Mouse (Mus musculus): ENCODE measurements at regions not wholly inside any gene's neighbourhood (a gene's known extent, or its start where the extent isn't known, plus 50 kb on each side); places are given as distances from the start of the nearest gene placed in this dataset.

GRCm38 (mm10) chr12:39952854-39953253 lies 85.0 kb downstream of the Arl4a start:
- DNase-seq (ENCODE audit: low spot score) = no peak

DNA sequence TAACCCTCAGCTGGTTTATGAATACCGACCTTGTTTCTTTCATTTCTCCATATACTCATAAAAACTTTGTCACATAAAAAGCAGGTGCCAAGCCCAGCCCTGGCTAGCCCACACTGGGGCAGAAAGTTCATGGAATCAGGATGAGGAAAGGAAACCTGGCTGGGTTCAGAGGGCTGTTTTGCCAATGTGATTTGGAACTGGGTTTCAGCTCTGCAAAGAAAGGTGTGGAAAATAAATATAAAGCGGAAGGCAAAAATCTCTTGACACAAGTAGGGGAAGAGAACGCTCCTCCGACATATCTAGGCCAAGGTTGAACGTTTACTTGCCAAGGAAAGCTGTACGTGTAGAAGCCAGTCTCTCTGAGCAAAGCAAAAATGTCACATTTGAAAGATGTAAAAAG lies 85.9 kb downstream of the Arl4a start:
- no peak for DNase-seq (ENCODE audit: low spot score)

DNA sequence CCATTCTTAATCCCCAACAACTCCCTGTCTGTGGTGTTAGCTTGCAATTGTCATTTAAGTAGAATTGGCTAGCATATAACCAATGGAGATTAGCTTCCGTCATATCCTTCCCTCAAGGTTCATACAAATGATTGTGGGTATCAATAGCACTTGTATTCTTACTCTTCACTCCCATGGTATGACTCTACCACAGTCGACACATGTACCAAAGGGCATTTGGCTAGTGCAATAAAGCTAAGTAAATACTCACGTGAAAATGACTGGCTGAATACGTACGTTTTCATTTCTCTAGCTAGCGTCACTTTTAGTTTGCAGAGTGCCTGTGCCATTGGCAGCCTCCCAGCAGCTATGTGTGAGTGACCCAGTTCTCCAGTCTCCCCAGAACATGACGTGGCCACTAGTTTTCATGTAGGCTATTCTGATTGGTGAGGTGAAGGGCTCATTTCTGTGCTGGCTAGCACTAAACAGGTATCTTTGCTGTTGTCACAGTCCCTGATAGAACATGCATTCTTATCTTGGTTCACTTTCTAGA lies 87.5 kb downstream of the Arl4a start:
- DNase-seq (ENCODE audit: low spot score) = no peak

- DNase-seq (ENCODE audit: low spot score) = no peak
These were observed 94.9 kb downstream of the Arl4a start for GRCm38 (mm10) chr12:39942910-39943309.

DNA sequence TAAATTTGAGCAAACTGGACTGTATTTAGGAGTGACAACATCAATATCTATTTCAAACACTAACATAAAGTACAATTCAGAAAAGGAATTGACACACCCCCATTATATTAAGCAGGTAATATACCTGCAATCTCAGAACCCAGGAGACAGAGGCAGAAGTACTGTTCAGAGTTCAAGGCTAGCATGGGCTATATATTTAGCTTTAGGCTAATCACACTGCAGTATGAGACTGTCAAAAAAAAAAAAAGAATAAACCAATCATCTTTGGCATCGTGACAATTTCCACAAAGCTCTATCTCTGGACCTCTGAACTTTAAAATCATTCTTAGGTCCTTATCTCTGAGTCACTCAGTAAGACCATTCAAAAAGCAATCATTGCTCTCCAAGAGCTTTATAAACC lies 96.7 kb downstream of the Arl4a start:
- no peak for DNase-seq (ENCODE audit: low spot score)

DNA sequence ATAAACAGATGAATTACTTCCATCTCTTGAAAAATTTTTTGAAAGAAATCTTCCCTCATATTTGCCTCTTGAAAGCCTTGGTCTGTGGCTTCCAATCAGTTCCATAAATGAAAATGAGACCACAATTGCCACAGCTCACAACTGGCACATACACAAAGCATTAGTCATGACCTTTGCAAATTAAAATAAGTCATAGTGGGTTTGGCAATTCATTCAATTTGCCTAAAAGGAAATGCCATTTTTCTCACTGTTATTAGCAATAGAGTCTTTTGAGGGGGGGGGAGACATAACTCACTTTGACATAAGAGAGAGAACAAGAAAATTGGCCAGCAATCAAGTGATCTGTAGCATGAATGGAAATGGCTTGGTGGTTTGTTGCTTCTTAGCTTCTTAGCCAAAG lies 98.8 kb downstream of the Arl4a start:
- DNase-seq (ENCODE audit: low spot score) = no peak

GRCm38 (mm10) chr12:39938211-39938610 lies 99.6 kb downstream of the Arl4a start:
- no peak for DNase-seq (ENCODE audit: low spot score)

DNA sequence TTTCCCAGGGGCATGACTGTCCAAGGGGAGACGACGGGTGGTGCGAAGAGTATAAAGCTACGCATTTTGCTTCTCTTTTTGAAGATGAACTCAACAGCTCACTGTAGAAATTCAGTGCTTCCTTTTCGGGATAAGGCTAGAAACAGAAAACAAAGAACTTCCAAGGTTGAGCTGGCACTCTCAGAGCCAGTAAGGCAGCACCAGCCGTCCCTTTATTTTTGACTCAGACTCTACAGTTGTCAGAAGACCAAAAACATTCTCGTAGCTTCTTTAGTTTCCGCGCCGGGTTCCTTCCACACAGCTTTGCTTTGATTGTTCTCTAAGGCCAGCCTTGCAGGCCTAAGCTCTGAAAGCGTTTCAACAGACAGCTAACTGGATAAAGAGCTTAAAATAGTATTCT lies 101.5 kb downstream of the Arl4a start:
- no peak for DNase-seq (ENCODE audit: low spot score)

GRCm38 (mm10) chr12:39935775-39936174 lies 102.0 kb downstream of the Arl4a start:
- DNase-seq (ENCODE audit: low spot score) = no peak

GRCm38 (mm10) chr12:39934877-39935276 lies 102.9 kb downstream of the Arl4a start:
- no peak for DNase-seq (ENCODE audit: low spot score)

DNA sequence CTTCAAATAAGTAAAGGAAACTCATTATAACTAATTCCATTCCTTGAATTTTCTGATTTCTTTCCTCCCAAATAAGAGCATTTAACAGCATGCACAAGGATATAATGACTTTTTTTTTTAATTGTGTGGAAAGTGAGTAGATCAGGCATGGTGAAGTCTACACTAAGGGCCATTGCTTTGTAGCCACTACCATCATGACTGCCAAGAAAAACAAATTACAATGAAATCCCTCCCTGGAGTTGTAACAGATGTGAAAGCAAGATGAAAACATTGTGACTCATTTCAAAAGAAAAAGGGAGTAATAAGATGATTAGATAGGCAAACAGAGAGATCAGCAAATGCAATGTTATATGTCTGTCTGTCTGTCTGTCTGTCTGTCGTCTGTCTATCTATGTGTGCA lies 106.6 kb downstream of the Arl4a start:
- no peak for DNase-seq (ENCODE audit: low spot score)

- no peak for DNase-seq (ENCODE audit: low spot score)
These were observed 109.9 kb downstream of the Arl4a start for GRCm38 (mm10) chr12:39927902-39928301.

DNA sequence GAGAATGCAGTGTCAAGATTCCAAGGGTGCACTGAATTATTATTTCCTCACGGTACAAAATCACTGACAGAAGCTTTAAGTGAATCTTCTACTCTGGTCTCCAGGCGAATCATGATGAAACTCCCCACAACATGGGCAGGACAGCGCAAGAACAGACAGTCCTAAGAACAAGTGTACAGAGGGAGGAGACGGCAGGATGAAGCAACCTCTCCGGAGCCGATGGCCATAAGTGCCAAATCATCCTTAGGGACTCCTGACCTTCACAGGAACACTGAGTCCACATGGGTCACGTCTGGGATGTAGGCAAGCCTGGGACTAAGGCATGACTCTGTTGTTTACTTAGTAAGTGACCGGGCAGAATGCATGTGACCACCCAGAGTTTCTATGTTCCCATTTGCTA lies 110.8 kb downstream of the Arl4a start:
- no peak for DNase-seq (ENCODE audit: low spot score)

DNA sequence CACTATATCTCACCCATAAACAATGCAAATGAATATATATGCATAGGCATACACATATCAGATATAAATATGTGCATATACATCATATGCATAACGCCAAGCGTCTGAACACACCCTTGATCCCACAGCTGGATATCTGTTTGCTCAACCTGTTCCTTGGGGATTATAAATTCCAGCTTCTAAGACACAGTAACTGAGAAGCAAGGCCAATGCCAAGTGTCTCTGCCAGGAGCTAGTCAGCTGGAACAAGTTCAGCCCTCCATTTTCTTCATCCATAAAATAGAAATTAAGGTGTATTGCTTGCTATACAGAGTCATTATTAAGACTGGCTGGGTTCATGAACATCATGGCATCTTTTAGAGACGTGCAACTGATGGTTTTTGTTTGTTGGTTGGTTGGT lies 116.3 kb downstream of the Arl4a start:
- no peak for DNase-seq (ENCODE audit: low spot score)

GRCm38 (mm10) chr12:39920466-39920913 lies 117.3 kb downstream of the Arl4a start:
- DNase-seq (ENCODE audit: low spot score) = peak; percentile 10

DNA sequence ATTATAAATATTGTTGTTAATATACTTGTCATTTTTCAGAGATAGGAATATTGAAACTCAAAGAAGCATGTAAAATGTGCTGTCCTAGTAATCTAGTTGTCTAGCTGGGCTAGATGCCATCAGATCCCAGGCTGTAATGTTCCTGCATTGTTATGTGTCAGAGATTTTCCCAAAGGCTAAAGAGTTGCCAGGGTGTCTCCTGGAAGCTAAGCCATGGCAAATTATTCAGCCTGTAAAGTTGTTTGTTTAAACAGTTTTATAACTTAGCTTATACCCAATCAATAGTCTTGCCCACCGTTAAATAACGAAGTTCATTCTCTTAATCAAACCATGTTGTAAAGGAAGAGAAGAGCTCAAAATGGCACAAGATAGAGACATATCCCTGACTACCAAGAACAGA lies 117.9 kb downstream of the Arl4a start:
- DNase-seq (ENCODE audit: low spot score) = no peak

- no peak for DNase-seq (ENCODE audit: low spot score)
These were observed 149.3 kb downstream of the Arl4a start for GRCm38 (mm10) chr12:39888493-39888892.

DNA sequence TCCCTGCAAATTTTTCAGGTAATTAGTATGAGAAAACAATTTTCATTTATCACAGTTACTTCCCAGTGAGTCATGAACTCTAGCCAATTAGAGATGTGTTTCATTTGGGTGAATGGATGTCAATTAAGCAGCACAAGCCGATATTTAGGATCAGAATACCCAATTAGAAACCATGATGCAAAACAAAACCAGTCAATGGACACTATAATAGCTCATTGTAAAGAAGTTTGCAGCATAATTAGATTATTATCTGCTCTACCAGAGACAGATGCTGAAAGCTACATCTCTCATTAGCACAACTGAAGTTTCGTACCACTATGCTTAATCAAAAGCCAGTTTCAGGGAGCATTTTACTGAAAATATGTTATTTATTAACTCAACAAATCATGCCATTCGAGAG lies 152.5 kb downstream of the Arl4a start:
- no peak for DNase-seq (ENCODE audit: low spot score)

- DNase-seq (ENCODE audit: low spot score) = no peak
These were observed 157.5 kb downstream of the Arl4a start for GRCm38 (mm10) chr12:39880309-39880708.

DNA sequence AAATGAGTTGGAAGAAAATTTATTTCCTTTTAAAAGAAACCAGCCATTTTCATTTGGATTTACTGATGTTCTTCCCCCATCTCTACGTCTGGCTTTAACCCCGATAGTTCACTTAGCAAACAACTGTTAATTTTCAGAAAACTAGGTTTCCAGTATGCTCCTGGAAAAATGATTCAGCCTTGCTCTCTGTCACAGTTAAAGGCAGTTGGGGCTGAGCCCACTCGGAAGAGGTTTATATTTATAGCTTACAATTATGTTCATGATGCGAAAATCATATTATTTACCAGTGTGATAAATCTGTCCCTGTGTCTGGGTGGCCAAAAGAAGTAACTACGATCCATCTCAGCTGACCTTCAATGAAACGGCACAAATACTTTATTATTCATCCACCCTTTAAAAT lies 163.9 kb downstream of the Arl4a start:
- DNase-seq (ENCODE audit: low spot score) = no peak

- no peak for DNase-seq (ENCODE audit: low spot score)
These were observed 176.0 kb downstream of the Arl4a start for GRCm38 (mm10) chr12:39861797-39862196.

DNA sequence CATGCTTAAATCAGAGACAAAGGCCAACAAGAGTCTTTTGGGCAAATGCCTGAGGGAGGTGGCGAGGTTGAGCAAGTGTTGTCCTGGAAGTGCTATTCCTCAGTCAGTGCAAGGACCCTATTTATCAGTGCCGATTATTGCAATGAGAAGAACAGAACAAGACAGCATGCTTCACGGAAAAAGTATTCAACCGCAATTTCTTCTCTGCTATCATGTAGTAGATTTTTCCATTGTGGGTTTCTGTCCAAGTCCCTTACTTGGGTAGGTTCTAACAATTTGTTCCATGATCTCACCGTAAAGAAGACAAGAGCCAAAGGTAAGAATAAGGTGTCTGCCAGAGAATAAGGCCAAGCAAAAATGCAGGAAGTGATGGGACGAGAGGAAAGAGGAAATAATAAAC lies 186.2 kb downstream of the Arl4a start:
- DNase-seq (ENCODE audit: low spot score) = no peak

DNA sequence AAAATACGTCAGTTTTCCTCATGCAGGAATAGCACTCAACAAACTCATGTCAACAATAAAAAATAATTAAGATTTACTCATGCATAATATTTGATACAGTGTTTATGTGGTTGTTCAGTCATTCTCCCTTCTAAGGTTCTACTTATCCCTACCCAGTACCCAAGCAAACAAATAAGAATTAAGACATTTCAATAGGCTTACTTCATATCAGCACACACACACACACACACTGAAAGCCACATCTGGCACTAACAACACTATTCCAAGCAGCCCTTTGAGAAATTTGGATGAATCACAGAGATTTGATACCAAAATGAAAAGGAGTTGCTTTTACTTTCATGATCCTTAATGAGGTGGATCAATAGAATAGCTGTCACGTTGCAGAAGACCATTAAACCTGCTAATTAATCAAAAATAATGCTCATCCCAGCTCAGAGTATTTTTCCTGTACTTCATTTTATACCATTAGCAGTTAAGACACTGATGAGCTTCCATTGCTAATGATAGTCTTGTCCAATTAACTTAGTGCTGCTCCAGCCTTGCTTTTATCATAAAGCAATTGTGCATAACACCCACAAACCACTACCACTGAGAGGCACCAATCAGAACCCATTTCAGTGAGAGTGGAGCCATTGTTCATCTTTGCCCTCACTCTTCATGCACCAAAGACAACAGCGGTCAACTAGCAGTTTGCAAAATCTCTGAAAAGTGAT lies 188.3 kb downstream of the Arl4a start:
- DNase-seq (ENCODE audit: low spot score) = no peak

- no peak for DNase-seq (ENCODE audit: low spot score)
These were observed 197.2 kb downstream of the Arl4a start for GRCm38 (mm10) chr12:39840615-39841014.

All from ovary, postnatal 36 days (tissue).